Mouse (Mus musculus) CD4-positive, CD25-positive, alpha-beta regulatory T cell, adult 2 months (primary cell): ENCODE data around the gene Slc35f6.
"Not testable (repeated sequence)": the region's sequence is repeated elsewhere in the genome, so short reads cannot be mapped to it uniquely, and the experiment has no call there.

Source experiments
- DNase-seq: peaks from one replicate; pipeline ENCODE4 v3.0.0-alpha.2; 2012; ENCODE audit warnings: low read depth, low spot score

Gene Slc35f6

GRCm38 (mm10) chr5:30700361-30701000, 52.7 kb downstream of the Slc35f6 start:
- no peak for DNase-seq

GRCm38 (mm10) chr5:30701373-30701772, 53.6 kb downstream of the Slc35f6 start:
- not testable (repeated sequence) for DNase-seq

GRCm38 (mm10) chr5:30701866-30702265, 54.1 kb downstream of the Slc35f6 start:
- DNase-seq: no peak
